Mouse (Mus musculus) midbrain, postnatal 0 days (tissue): ENCODE data around the gene Mr1. TPM values are rescaled to one million over a fixed set of nuclear protein-coding genes. Genes with fewer than 3 reads are reported as not detected.

Experiments
- ATAC-seq: fragments of 200-750 bp; cut with Nextera tagmentation; 2 replicates; pipeline ENCODE4 v1.8.0; 2017; ENCODE audit warnings: moderate number of reproducible peaks, mild to moderate bottlenecking, moderate TSS enrichment, moderate library complexity; ENCODE audit not compliant: low FRiP score
- DNase-seq: peaks from one replicate; pipeline ENCODE4 v3.0.0-alpha.2; 2015; ENCODE audit warnings: low spot score
- H3K27ac ChIP-seq: fragments of 300-500 bp; sonication (generic); 2 replicates; pipeline ENCODE4 v1.5.1; 2014; ENCODE audit warnings: low read depth, mild to moderate bottlenecking, low read length, mixed read lengths
- H3K27me3 ChIP-seq: fragments of 300-500 bp; sonication (generic); 2 replicates; pipeline ENCODE4 v1.6.1; 2014; ENCODE audit warnings: low read length, control low read depth, mixed read lengths; ENCODE audit not compliant: insufficient read depth
- H3K36me3 ChIP-seq: fragments of 300-500 bp; sonication (generic); 2 replicates; pipeline ENCODE4 v1.6.1; 2014; ENCODE audit warnings: low read length, control low read depth, mixed read lengths; ENCODE audit not compliant: insufficient read depth
- H3K4me1 ChIP-seq: fragments of 300-500 bp; sonication (generic); 2 replicates; pipeline ENCODE4 v1.6.1; 2014; ENCODE audit warnings: mild to moderate bottlenecking, control low read depth, antibody characterized with exemption, low read length, mixed read lengths; ENCODE audit not compliant: insufficient read depth
- H3K4me2 ChIP-seq: fragments of 300-500 bp; sonication (generic); 2 replicates; pipeline ENCODE4 v1.6.1; 2014; ENCODE audit warnings: low read depth, mild to moderate bottlenecking, low read length, mixed read lengths; ENCODE audit not compliant: poor library complexity, severe bottlenecking
- H3K4me3 ChIP-seq: fragments of 300-500 bp; sonication (generic); 2 replicates; pipeline ENCODE4 v1.5.1; 2014; ENCODE audit warnings: low read depth, mild to moderate bottlenecking, low read length, moderate library complexity
- H3K9ac ChIP-seq: fragments of 300-500 bp; sonication (generic); replicated peaks from 2 replicates; pipeline ENCODE4 v1.6.1; 2014; ENCODE audit warnings: mild to moderate bottlenecking, low read length, moderate library complexity, mixed read lengths; ENCODE audit not compliant: poor library complexity, severe bottlenecking
- H3K9me3 ChIP-seq: fragments of 300-500 bp; sonication (generic); 2 replicates; pipeline ENCODE4 v1.6.1; 2016; ENCODE audit warnings: low read length, control low read depth
- CTCF ChIP-seq: IDR thresholded peaks from 2 replicates; pipeline ENCODE4 v1.5.1; 2016; ENCODE audit warnings: antibody characterized with exemption, mild to moderate bottlenecking
- WGBS: fragments of 180-500 bp; shearing (Covaris S2); extraction: QIAGEN DNeasy Blood & Tissue Kit; methylation state at CpG from one replicate; pipeline ENCODE4 v1.1.7; 2014; 5-methylcytosine and 5-hydroxymethylcytosine counted together
- polyA plus RNA-seq: library from polyadenylated mRNA; unstranded; fragments of >200 nt; fragmentation: Nextera tagmentation; extraction: Ambion mirVana; gene quantifications from 2 replicates; pipeline ENCODE4 v1.2.1, GENCODE M21; 2015
- total RNA-seq: library from RNA; depleted of rRNA; stranded (reverse); fragments of >200 nt; gene quantifications from 2 replicates; pipeline ENCODE4 v1.2.3, GENCODE M21; 2014

Mr1 gene
- total and polyA plus RNA-seq, 2 experiments from 2014 or later = 1.8 to 2.9 TPM

GRCm38 (mm10) chr1:155096620-155097261 lies 49.9 kb downstream of the Mr1 start:
- no peak for TF ChIP-seq CTCF
- no peak for ATAC-seq
- 78% methylated on average over 4 of the region's 4 CpGs for WGBS

GRCm38 (mm10) chr1:155093971-155094707 lies 52.5 kb downstream of the Mr1 start:
- no peak for ATAC-seq
- DNase-seq = no peak
- H3K4me2 ChIP-seq = no peak overlapping the region
- no peak overlapping the region for H3K27ac ChIP-seq
- peaks cover 29% of the 10 kb centered on the region for H3K4me1 ChIP-seq
- H3K9ac ChIP-seq = no peak overlapping the region
- no peak for TF ChIP-seq CTCF
- H3K9me3 ChIP-seq = no peaks in the 10 kb centered on the region
- no peaks in the 10 kb centered on the region for H3K27me3 ChIP-seq
- H3K4me3 ChIP-seq = no peak overlapping the region
- no peaks in the 10 kb centered on the region for H3K36me3 ChIP-seq
- 43% methylated on average over 9 of the region's 9 CpGs for WGBS

More at GRCm38 (mm10) chr1:155096620-155097261, 49.9 kb downstream of the Mr1 start:
- no peak for DNase-seq
- Histone ChIP-seq H3K4me2 (peak overlapping the region; percentile 84), H3K4me1 (peaks cover 25% of the 10 kb centered on the region), H3K9me3 (no peaks in the 10 kb centered on the region), H3K27me3 (no peaks in the 10 kb centered on the region), H3K27ac (no peak overlapping the region), H3K4me3 (peak overlapping the region; percentile 96), H3K36me3 (no peaks in the 10 kb centered on the region), H3K9ac (no peak overlapping the region)

GRCm38 (mm10) chr1:155093145-155093791 lies 53.3 kb downstream of the Mr1 start:
- Histone ChIP-seq H3K36me3 (no peaks in the 10 kb centered on the region), H3K9ac (no peak overlapping the region), H3K27me3 (no peaks in the 10 kb centered on the region), H3K27ac (no peak overlapping the region), H3K9me3 (no peaks in the 10 kb centered on the region), H3K4me1 (peaks cover 29% of the 10 kb centered on the region), H3K4me2 (no peak overlapping the region), H3K4me3 (no peak overlapping the region)
- 27% methylated on average over 4 of the region's 4 CpGs for WGBS
- ATAC-seq = no peak
- TF ChIP-seq CTCF = no peak
- DNase-seq = peak; percentile 40

DNA sequence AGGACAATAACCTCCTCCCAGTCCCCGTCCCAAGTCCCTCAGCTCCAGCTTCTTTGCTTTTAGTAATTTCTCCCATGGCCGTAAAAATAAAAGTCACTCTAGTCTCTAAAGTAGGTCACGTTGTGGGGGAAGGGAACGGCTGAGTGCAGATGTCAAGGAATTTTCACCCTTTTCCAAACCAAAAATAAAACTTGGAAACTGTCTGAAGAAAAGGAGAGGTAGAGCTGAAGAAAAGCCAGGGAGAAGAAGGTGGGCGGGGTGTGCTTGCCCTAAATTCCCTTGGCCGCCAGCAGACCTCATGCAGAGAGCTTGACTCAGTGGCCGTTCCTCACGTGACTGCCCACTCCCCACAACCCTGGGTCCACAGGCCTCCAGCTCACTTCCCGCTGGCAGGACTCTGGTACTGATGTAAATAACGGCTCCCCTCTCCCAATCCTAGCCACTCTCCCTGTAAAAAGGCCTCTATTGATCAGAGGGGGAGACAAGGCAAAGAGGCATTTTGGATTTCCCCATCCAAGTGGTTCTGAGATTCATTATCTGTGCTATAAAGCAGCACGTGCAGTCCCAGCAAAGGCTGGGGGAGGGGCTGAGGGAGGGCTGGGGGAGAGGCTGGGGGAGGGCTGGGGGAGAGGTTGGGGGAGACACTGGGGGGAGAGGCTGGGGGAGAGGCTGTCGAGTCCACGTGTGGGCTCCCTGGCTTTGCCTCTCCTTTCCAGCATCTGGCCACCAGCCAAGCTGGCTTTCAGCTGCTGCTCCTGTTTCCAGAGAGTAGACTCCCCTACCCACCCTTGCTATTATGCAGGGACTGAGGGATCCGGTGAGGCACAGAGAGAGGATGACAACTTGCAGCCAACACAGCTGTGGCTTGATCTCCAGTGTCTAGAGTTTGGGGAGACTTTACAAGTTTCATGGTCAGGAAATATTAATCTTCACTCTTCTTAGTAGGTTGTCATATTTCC lies 54.5 kb downstream of the Mr1 start:
- H3K4me2 ChIP-seq = no peak overlapping the region
- TF ChIP-seq CTCF = no peak
- WGBS = 22% methylated on average over 13 of the region's 14 CpGs
- no peaks in the 10 kb centered on the region for H3K9me3 ChIP-seq
- H3K4me3 ChIP-seq = no peak overlapping the region
- DNase-seq = peak; percentile 84
- H3K4me1 ChIP-seq = peaks cover 29% of the 10 kb centered on the region
- H3K9ac ChIP-seq = no peak overlapping the region
- 0 out of 2 replicates have a peak overlapping the region, but pooled peaks have one; percentile 47 for H3K27ac ChIP-seq
- no peaks in the 10 kb centered on the region for H3K36me3 ChIP-seq
- peak; percentile 62 for ATAC-seq
- no peaks in the 10 kb centered on the region for H3K27me3 ChIP-seq

GRCm38 (mm10) chr1:155091374-155091841 lies 55.2 kb downstream of the Mr1 start:
- 84% methylated on average over 7 of the region's 7 CpGs for WGBS
- 0 out of 2 replicates have a peak overlapping the region, but pooled peaks have one; percentile 47 for H3K27ac ChIP-seq
- TF ChIP-seq CTCF = no peak

More at GRCm38 (mm10) chr1:155091374-155091841, 55.2 kb downstream of the Mr1 start:
- Histone ChIP-seq H3K4me2 (no peak overlapping the region), H3K4me1 (peaks cover 29% of the 10 kb centered on the region), H3K9ac (no peak overlapping the region), H3K9me3 (no peaks in the 10 kb centered on the region), H3K4me3 (no peak overlapping the region), H3K36me3 (no peaks in the 10 kb centered on the region), H3K27me3 (no peaks in the 10 kb centered on the region)
- DNase-seq (no peak), ATAC-seq (no peak)
